Mouse (Mus musculus) ovary, postnatal 14 days (tissue): ENCODE measurements around the gene Thsd4.
"Not testable (repeated sequence)": the region's sequence is repeated elsewhere in the genome, so short reads cannot be mapped to it uniquely, and the experiment has no call there.

Experiments
- DNase-seq: peaks from one replicate; pipeline ENCODE4 v3.0.0; 2022; ENCODE audit warnings: low spot score

The Thsd4 gene

GRCm38 (mm10) chr9:60307469-60307868 is 214.4 kb downstream of the Thsd4 start:
- DNase-seq = no peak

GRCm38 (mm10) chr9:60306241-60306640 is 215.6 kb downstream of the Thsd4 start:
- DNase-seq = no peak

GRCm38 (mm10) chr9:60305204-60305840 is 216.5 kb downstream of the Thsd4 start:
- no peak for DNase-seq

GRCm38 (mm10) chr9:60296276-60296675 is 225.6 kb downstream of the Thsd4 start:
- DNase-seq = no peak

- no peak for DNase-seq
These were observed 226.6 kb downstream of the Thsd4 start for GRCm38 (mm10) chr9:60295199-60295598.

GRCm38 (mm10) chr9:60293129-60293528 is 228.7 kb downstream of the Thsd4 start:
- DNase-seq = no peak

GRCm38 (mm10) chr9:60290780-60291179 is 231.1 kb downstream of the Thsd4 start:
- DNase-seq = no peak

- no peak for DNase-seq
These were observed 233.1 kb downstream of the Thsd4 start for GRCm38 (mm10) chr9:60288789-60289188.

- DNase-seq = no peak
These were observed 235.5 kb downstream of the Thsd4 start for GRCm38 (mm10) chr9:60286390-60286789.

GRCm38 (mm10) chr9:60285047-60285462 is 236.8 kb downstream of the Thsd4 start:
- DNase-seq = no peak

GRCm38 (mm10) chr9:60284318-60284717 is 237.5 kb downstream of the Thsd4 start:
- DNase-seq = no peak

GRCm38 (mm10) chr9:60283546-60283945 is 238.3 kb downstream of the Thsd4 start:
- DNase-seq = peak; percentile 17

GRCm38 (mm10) chr9:60281281-60281680 is 240.6 kb downstream of the Thsd4 start:
- DNase-seq = peak; percentile 31

GRCm38 (mm10) chr9:60280786-60281185 is 241.1 kb downstream of the Thsd4 start:
- DNase-seq = no peak

GRCm38 (mm10) chr9:60279556-60279955 is 242.3 kb downstream of the Thsd4 start:
- DNase-seq = no peak

GRCm38 (mm10) chr9:60276351-60276750 is 245.5 kb downstream of the Thsd4 start:
- DNase-seq = no peak

GRCm38 (mm10) chr9:60275410-60276159 is 246.3 kb downstream of the Thsd4 start:
- no peak for DNase-seq

GRCm38 (mm10) chr9:60274503-60274902 is 247.3 kb downstream of the Thsd4 start:
- DNase-seq = no peak

GRCm38 (mm10) chr9:60272345-60272744 is 249.5 kb downstream of the Thsd4 start:
- not testable (repeated sequence) for DNase-seq

GRCm38 (mm10) chr9:60271940-60272339 is 249.9 kb downstream of the Thsd4 start:
- no peak for DNase-seq

- DNase-seq = no peak
These were observed 252.0 kb downstream of the Thsd4 start for GRCm38 (mm10) chr9:60269807-60270206.

- DNase-seq = no peak
These were observed 254.6 kb downstream of the Thsd4 start for GRCm38 (mm10) chr9:60267273-60267626.

GRCm38 (mm10) chr9:60266583-60267272 is 255.1 kb downstream of the Thsd4 start:
- DNase-seq = no peak
